In the genomic region with DNA sequence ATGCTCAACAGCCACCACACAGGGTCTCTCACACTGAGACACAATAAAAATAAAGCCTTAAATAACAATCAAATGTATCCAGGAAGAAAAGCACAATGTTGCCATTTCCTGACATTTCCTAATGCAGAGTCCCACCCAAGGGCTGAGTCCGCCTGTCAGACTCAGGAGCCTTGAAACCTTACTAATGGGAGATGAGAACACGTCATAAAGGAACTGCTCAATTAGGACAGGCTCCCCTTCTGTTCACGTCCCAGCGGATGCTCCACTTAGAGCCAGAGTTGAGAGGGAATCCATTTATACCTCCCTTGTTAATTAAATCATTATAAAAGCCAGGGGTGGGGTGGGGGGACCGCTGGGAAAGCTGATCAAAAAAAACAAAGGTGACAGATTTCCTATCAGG, we compare ENCODE assay signal across 28 mouse cellular contexts. TPM values are rescaled to one million over a fixed set of nuclear protein-coding genes. Genes with fewer than 3 reads are reported as not detected.
DNase-seq lines count a peak whose midpoint lies in the region; ATAC-seq and TF ChIP-seq lines count a peak whose summit lies in the region.
"Had no signal": no experiment of that assay in that cellular context is flagged by ENCODE, and none has a peak within 500 bp of the region (broad histone marks: within the 10 kb centered on the region; RNA-seq: fewer than 3 reads in every experiment).

No protein-coding gene starts in this region.

- no peak overlapping the region for H3K9ac ChIP-seq in embryonic facial prominence, embryonic 14.5 days (ENCODE audit: low read depth, low read length)
- H3K9ac ChIP-seq in heart, postnatal 0 days (replicated peaks; ENCODE audit: low read depth, low read length), result no peak overlapping the region
- no peak overlapping the region for H3K9ac ChIP-seq in heart, embryonic 12.5 days
- no peak overlapping the region for H3K9ac ChIP-seq in lung, embryonic 16.5 days (ENCODE audit: low read length)
- H3K9ac ChIP-seq: heart, embryonic 15.5 days; hindbrain, embryonic 14.5 days; kidney, embryonic 15.5 days; limb, embryonic 13.5 days; liver, embryonic 12.5 days; lung, embryonic 15.5 days had no signal

- 58% methylated on average over 5 of the region's 5 CpGs for WGBS in embryonic facial prominence, embryonic 14.5 days
- WGBS in embryonic facial prominence, embryonic 10.5 days, result 62% methylated on average over 5 of the region's 5 CpGs
- 42% methylated on average over 5 of the region's 5 CpGs for WGBS in heart, postnatal 0 days
- 45% methylated on average over 5 of the region's 5 CpGs for WGBS in heart, embryonic 12.5 days
- 54% methylated on average over 5 of the region's 5 CpGs for WGBS in lung, embryonic 16.5 days

- TF ChIP-seq EP300 in heart, postnatal 0 days (IDR thresholded peaks at IDR 0.05; ENCODE audit: low read depth), result no peak

- ATAC-seq in embryonic facial prominence, embryonic 14.5 days (ENCODE audit: low read depth), result peak; percentile 60; the same call in 1 of the 2 replicates
- ATAC-seq in heart, postnatal 0 days (ENCODE audit: insufficient read depth, low read depth), result no peak
- ATAC-seq in heart, embryonic 12.5 days (ENCODE audit: insufficient number of reproducible peaks, low FRiP score), result no peak
- peak; percentile 38 for ATAC-seq in lung, embryonic 16.5 days (ENCODE audit: low read depth)
- ATAC-seq: activated CD4-positive, CD25-positive, alpha-beta regulatory T cell, adult 4 months; liver, embryonic 12.5 days; midbrain, embryonic 16.5 days had no signal

- intact Hi-C loops in gastrocnemius, adult 2 months (cut with DNase I), result no loop called here
- intact Hi-C loops in gastrocnemius, postnatal 14 days (cut with DNase I; ENCODE audit: low total_unique reads), result no loop called here

- H3K4me3 ChIP-seq in embryonic facial prominence, embryonic 14.5 days (ENCODE audit: low read depth, low read length), result no peak overlapping the region
- H3K4me3 ChIP-seq in embryonic facial prominence, embryonic 10.5 days, result no peak overlapping the region
- no peak overlapping the region for H3K4me3 ChIP-seq in gastrocnemius, adult 2 months
- H3K4me3 ChIP-seq in heart, postnatal 0 days (ENCODE audit: low read depth, low read length), result no peak overlapping the region
- no peak overlapping the region for H3K4me3 ChIP-seq in heart, embryonic 12.5 days
- H3K4me3 ChIP-seq in lung, embryonic 16.5 days (ENCODE audit: low read length), result no peak overlapping the region
- H3K4me3 ChIP-seq: heart, embryonic 15.5 days; kidney, embryonic 15.5 days; limb, embryonic 13.5 days; liver, embryonic 12.5 days; lung, embryonic 15.5 days; midbrain, embryonic 10.5 days had no signal

- TF ChIP-seq CTCF in gastrocnemius, adult 2 months (IDR thresholded peaks at IDR 0.05), result no peak
- TF ChIP-seq CTCF in heart, postnatal 0 days (IDR thresholded peaks at IDR 0.05; ENCODE audit: low read depth), result no peak

- no peaks in the 10 kb centered on the region for H3K27me3 ChIP-seq in embryonic facial prominence, embryonic 14.5 days (replicated peaks; ENCODE audit: control insufficient read depth, insufficient read depth, low read length)
- no peaks in the 10 kb centered on the region for H3K27me3 ChIP-seq in embryonic facial prominence, embryonic 10.5 days (replicated peaks; ENCODE audit: low read depth, poor library complexity, severe bottlenecking)
- no peaks in the 10 kb centered on the region for H3K27me3 ChIP-seq in heart, postnatal 0 days (ENCODE audit: control insufficient read depth, insufficient read depth, low read length)
- peaks cover 4% of the 10 kb centered on the region; the same call in 1 of the 2 replicates for H3K27me3 ChIP-seq in heart, embryonic 12.5 days (replicated peaks)
- no peaks in the 10 kb centered on the region for H3K27me3 ChIP-seq in lung, embryonic 16.5 days (ENCODE audit: control insufficient read depth, insufficient read depth, low read depth, low read length)
- H3K27me3 ChIP-seq: CH12.LX; heart, embryonic 15.5 days; kidney, embryonic 15.5 days; limb, embryonic 13.5 days; liver, embryonic 12.5 days; lung, embryonic 15.5 days had no signal

- no peak overlapping the region for H3K4me2 ChIP-seq in embryonic facial prominence, embryonic 14.5 days (ENCODE audit: low read depth, low read length)
- no peak overlapping the region for H3K4me2 ChIP-seq in heart, postnatal 0 days (ENCODE audit: low read depth, low read length)
- no peak overlapping the region for H3K4me2 ChIP-seq in heart, embryonic 12.5 days
- H3K4me2 ChIP-seq in lung, embryonic 16.5 days (ENCODE audit: low read depth, low read length), result no peak overlapping the region
- H3K4me2 ChIP-seq: heart, embryonic 15.5 days; hindbrain, embryonic 14.5 days; kidney, embryonic 15.5 days; limb, embryonic 13.5 days; liver, embryonic 12.5 days; lung, embryonic 15.5 days had no signal

- H3K4me1 ChIP-seq in embryonic facial prominence, embryonic 14.5 days (ENCODE audit: control insufficient read depth, insufficient read depth, low read length), result no peaks in the 10 kb centered on the region
- no peaks in the 10 kb centered on the region for H3K4me1 ChIP-seq in embryonic facial prominence, embryonic 10.5 days
- H3K4me1 ChIP-seq in heart, postnatal 0 days (ENCODE audit: control insufficient read depth, insufficient read depth), result no peaks in the 10 kb centered on the region
- H3K4me1 ChIP-seq in heart, embryonic 12.5 days (replicated peaks), result no peaks in the 10 kb centered on the region
- no peaks in the 10 kb centered on the region for H3K4me1 ChIP-seq in lung, embryonic 16.5 days (replicated peaks; ENCODE audit: control insufficient read depth, insufficient read depth, low read length)
- H3K4me1 ChIP-seq: heart, embryonic 15.5 days; kidney, embryonic 15.5 days; limb, embryonic 13.5 days; liver, embryonic 12.5 days; lung, embryonic 15.5 days; midbrain, embryonic 10.5 days had no signal

- no peaks in the 10 kb centered on the region for H3K9me3 ChIP-seq in embryonic facial prominence, embryonic 14.5 days (ENCODE audit: control insufficient read depth, low read length)
- H3K9me3 ChIP-seq in embryonic facial prominence, embryonic 10.5 days, result no peaks in the 10 kb centered on the region
- H3K9me3 ChIP-seq in heart, postnatal 0 days (replicated peaks; ENCODE audit: control insufficient read depth, low read length), result no peaks in the 10 kb centered on the region
- H3K9me3 ChIP-seq in heart, embryonic 12.5 days (replicated peaks), result no peaks in the 10 kb centered on the region
- H3K9me3 ChIP-seq in lung, embryonic 16.5 days (ENCODE audit: control insufficient read depth, low read length), result no peaks in the 10 kb centered on the region
- H3K9me3 ChIP-seq: heart, embryonic 15.5 days; kidney, embryonic 15.5 days; limb, embryonic 13.5 days; liver, embryonic 12.5 days; lung, embryonic 15.5 days; midbrain, embryonic 10.5 days had no signal

- no peak for DNase-seq in embryonic facial prominence, embryonic 14.5 days (ENCODE audit: low spot score)
- DNase-seq in embryonic facial prominence, embryonic 10.5 days (ENCODE audit: low spot score), result no peak
- no peak for DNase-seq in gastrocnemius, adult 2 months
- no peak for DNase-seq in gastrocnemius, postnatal 14 days
- DNase-seq in heart, postnatal 0 days (ENCODE audit: low spot score), result no peak
- DNase-seq in lung, postnatal 25 days (ENCODE audit: low spot score), result no peak
- DNase-seq: adrenal gland, adult 2 months; adrenal gland, postnatal 36 days; cerebellum, adult 2 months; cerebellum, postnatal 14 days; kidney, adult 18-20 months; kidney, postnatal 25 days; right cerebral cortex, postnatal 4 days; thymus, adult 18-20 months; thymus, postnatal 25 days had no signal

- H3K27ac ChIP-seq in embryonic facial prominence, embryonic 14.5 days (replicated peaks; ENCODE audit: low read depth, low read length), result no peak overlapping the region
- H3K27ac ChIP-seq in embryonic facial prominence, embryonic 10.5 days (replicated peaks), result no peak overlapping the region
- peak overlapping the region; percentile 59; the same call in 1 of the 2 replicates for H3K27ac ChIP-seq in gastrocnemius, adult 2 months
- H3K27ac ChIP-seq in heart, postnatal 0 days (ENCODE audit: low read depth), result 0 out of 2 replicates have a peak overlapping the region, but pooled peaks have one; percentile 52
- H3K27ac ChIP-seq in heart, embryonic 12.5 days (ENCODE audit: poor library complexity, severe bottlenecking), result no peak overlapping the region
- H3K27ac ChIP-seq in lung, embryonic 16.5 days (ENCODE audit: low read length), result no peak overlapping the region
- H3K27ac ChIP-seq: heart, embryonic 15.5 days; hindbrain, embryonic 14.5 days; kidney, embryonic 15.5 days; limb, embryonic 13.5 days; liver, embryonic 12.5 days; lung, embryonic 15.5 days; midbrain, embryonic 10.5 days; stomach, postnatal 0 days had no signal

- H3K36me3 ChIP-seq in embryonic facial prominence, embryonic 14.5 days (ENCODE audit: control insufficient read depth, insufficient read depth, low read length), result no peaks in the 10 kb centered on the region
- no peaks in the 10 kb centered on the region for H3K36me3 ChIP-seq in embryonic facial prominence, embryonic 10.5 days (replicated peaks)
- H3K36me3 ChIP-seq in heart, postnatal 0 days (replicated peaks; ENCODE audit: control insufficient read depth, insufficient read depth, low read length), result no peaks in the 10 kb centered on the region
- no peaks in the 10 kb centered on the region for H3K36me3 ChIP-seq in heart, embryonic 12.5 days
- H3K36me3 ChIP-seq in lung, embryonic 16.5 days (ENCODE audit: control insufficient read depth, insufficient read depth, low read length), result no peaks in the 10 kb centered on the region
- H3K36me3 ChIP-seq: heart, embryonic 15.5 days; kidney, embryonic 15.5 days; limb, embryonic 13.5 days; liver, embryonic 12.5 days; lung, embryonic 15.5 days; midbrain, embryonic 10.5 days had no signal

RNA-seq across cellular contexts. Expression of gene Shtn1, which starts 9.8 kb away (rescaled TPM):
- polyA plus RNA-seq in embryonic facial prominence, embryonic 14.5 days (2014; fragmentation: Nextera tagmentation; extraction: Ambion mirVana), result 6.9 and 7.0 TPM in 2 replicates
- 2.6 and 3.0 TPM in 2 replicates for polyA plus RNA-seq in embryonic facial prominence, embryonic 10.5 days (2016; fragmentation: Nextera tagmentation; extraction: Ambion mirVana)
- total RNA-seq in gastrocnemius, adult 2 months (2021), result under 1 TPM; 0.67 to 0.99 TPM
- 1 to 10 TPM; 1.8 to 2.1 TPM for total RNA-seq in gastrocnemius, postnatal 14 days (2021)
- 0.95 and 1.1 TPM in 2 replicates for total RNA-seq in heart, postnatal 0 days (2014; rRNA removed; ENCODE audit: low replicate concordance)
- 0.45 TPM in 2 replicates for polyA plus RNA-seq in heart, postnatal 0 days (2015; fragmentation: Nextera tagmentation; extraction: Ambion mirVana)
- 0.41 and 0.95 TPM in 2 replicates for polyA plus RNA-seq in heart, embryonic 12.5 days (2016; fragmentation: Nextera tagmentation; extraction: Ambion mirVana)
- 6.4 and 7.2 TPM in 2 replicates for polyA plus RNA-seq in lung, embryonic 16.5 days (2015; fragmentation: Nextera tagmentation; extraction: Ambion mirVana)

Comparison
In these comparisons a context has a peak if more than half of its experiments do, and no peak if none do; other contexts are left out.
1. H3K27ac ChIP-seq: peak in gastrocnemius, adult 2 months (single experiment) and heart, postnatal 0 days (single experiment); none in embryonic facial prominence, embryonic 14.5 days (single experiment), embryonic facial prominence, embryonic 10.5 days (single experiment), heart, embryonic 12.5 days (single experiment) and lung, embryonic 16.5 days (single experiment).
2. ATAC-seq: peak in embryonic facial prominence, embryonic 14.5 days (single experiment) and lung, embryonic 16.5 days (single experiment); none in heart, postnatal 0 days (single experiment) and heart, embryonic 12.5 days (single experiment).